Mouse (Mus musculus): ENCODE measurements at regions not wholly inside any gene's neighbourhood (a gene's known extent, or its start where the extent isn't known, plus 50 kb on each side); places are given as distances from the start of the nearest gene placed in this dataset.

- TF ChIP-seq BHLHE40 (IDR thresholded peaks at IDR 0.05; ENCODE audit: low read depth, low read length) (no peak), EP300 (IDR thresholded peaks at IDR 0.05; ENCODE audit: low read length) (no peak), CTCF (conservative IDR thresholded peaks at IDR 0.05 in 1 of 2, IDR thresholded peaks at IDR 0.05 in 1 of 2; ENCODE audit: low read depth in 2 of 2, low read length in 2 of 2) (no peak), POLR2A (IDR thresholded peaks at IDR 0.05; ENCODE audit: low read depth, low read length) (no peak), MXI1 (IDR thresholded peaks at IDR 0.05; ENCODE audit: low read depth, low read length) (no peak), ELF1 (IDR thresholded peaks at IDR 0.05; ENCODE audit: low read depth, low read length) (no peak), ZMIZ1 (IDR thresholded peaks at IDR 0.05; ENCODE audit: low read depth, low read length) (no peak), MAZ (IDR thresholded peaks at IDR 0.05; ENCODE audit: low read depth, low read length) (no peak), NRF1 (IDR thresholded peaks at IDR 0.05; ENCODE audit: low read depth, low read length) (no peak)
Measured at GRCm38 (mm10) chr8:87297331-87297730, 175.1 kb downstream of the Cbln1 start.
